Mouse (Mus musculus) Muller cell, postnatal 12 days (primary cell): Measurements from ENCODE around the gene Lsmem1.
A peak's percentile ranks its signal among the peaks of the same experiment; 100 is the strongest.
"Not testable (repeated sequence)": the region's sequence is repeated elsewhere in the genome, so short reads cannot be mapped to it uniquely, and the experiment has no call there.

Experiments
- DNase-seq: peaks from one replicate; pipeline ENCODE4 v3.0.0-alpha.2; 2015; ENCODE audit errors: inconsistent ontology term

Gene Lsmem1

DNA sequence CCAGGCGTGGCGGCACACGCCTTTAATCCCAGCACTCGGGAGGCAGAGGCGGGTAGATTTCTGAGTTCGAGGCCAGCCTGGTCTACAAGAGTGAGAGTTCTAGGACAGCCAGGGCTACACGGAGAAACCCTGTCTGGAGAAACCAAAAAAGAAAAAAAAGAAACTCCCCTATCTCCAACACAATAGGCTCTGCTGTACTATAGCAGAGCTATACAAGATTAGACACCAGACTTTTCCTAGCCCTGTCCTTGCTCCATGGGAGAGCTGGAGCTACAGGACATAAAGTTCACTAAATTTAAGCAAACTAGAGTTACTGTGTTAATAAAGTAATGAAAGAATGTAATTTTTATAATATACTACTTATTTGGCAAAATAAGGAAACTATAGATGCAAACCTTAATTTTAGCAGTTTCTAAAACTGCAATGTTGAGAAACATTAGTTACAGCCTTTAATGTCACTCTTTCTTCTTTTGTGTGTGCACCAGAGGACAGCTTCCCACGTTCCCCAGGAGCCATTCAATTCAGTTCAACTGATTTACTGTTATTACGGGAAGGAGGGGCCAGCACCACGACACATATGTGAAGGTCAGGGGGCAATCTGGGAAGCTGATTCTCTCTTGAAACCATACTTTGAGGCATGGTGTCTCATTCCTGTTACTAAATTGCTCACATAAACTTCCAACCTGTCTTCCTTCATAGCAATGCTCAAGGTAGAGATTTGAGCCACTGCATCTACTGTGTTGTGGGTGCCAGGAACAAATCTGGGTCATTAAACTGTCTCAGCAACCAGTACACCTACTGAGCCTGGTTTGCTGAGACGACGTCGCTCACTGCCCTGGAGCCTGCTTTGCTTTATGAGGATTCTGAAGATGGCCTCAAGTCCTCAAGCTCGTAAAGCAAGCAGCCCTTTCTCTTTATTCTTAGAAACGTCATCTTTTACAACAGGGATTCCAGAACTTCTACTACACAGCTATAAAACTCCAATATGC lies 15.9 kb upstream of the Lsmem1 start:
- no peak for DNase-seq

DNA sequence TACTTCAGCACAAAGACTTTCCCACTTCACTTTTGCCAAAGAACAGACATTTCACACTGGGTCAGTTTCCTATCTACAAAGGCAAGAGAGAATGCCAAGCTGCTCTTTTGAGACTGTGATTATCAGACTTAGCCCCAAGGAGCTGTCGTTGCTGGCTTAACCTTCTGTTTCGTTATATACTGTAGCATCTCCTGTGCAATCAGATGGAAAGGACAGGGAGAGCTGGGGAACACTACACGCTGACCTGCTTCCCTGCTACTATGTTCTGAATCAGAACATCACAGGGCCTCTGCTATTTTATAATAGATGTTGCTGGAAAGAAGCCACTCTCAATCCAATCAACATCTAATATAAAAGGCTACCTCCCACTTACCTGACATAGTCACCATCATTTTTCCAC lies 9.8 kb upstream of the Lsmem1 start:
- no peak for DNase-seq

DNA sequence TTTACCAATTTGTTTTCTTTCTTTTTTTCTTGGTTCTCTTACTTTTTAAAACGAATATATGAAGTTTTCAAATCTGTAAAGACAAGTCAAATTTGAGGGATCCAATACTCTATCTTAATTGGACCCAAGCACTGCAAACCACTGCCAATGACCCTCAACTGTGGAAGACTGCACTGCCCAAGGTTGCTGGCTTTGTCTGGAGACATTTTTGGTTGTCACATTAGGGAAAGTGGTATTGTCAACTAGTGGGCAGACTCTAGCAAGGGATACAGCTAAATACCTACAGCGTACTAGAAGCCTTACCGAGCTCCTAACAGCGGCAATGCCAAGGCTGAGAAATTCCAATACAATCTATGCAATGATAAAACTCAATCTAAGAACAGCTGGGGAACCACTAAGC lies 8.6 kb upstream of the Lsmem1 start:
- no peak for DNase-seq

DNA sequence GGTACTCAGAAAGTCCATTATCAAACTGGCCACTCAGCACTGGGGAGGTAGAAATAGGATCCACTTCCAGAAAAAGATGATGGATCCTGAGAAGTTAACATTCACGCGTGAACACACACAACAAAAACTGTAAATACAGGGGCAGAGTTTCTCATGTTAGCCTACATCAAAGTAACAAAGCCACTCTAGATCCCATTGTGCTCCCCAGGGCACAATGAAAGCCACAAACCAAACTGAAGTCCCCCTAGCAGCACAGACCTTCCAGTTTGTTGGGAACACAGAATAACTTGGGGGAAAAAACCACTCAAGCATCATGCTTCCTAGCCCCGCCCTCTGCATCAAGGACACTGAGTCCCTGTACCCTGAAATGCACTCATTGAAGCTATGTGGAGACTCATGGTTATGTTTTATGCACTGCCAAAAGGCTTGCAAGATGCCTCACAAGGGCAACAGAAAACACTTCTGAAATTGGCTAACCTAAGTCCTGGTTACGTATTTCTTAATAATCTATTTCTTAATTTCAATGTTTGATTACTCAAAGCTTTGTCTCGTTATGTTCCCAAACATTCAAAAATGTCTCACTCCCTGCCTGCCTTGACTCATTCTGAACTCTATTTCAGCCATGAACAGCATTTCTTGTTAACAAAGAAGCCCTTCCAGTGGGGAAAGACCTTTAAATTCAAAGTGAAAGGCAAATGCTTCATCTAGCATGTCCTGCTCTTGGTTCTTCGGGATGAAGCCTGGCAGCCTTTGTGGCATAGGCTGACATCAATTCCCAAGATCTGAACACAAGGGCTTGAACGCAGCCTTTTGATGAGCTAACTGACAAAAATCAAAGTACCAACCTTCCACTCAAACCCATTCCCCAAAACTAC lies 3.1 kb upstream of the Lsmem1 start:
- DNase-seq: no peak

DNA sequence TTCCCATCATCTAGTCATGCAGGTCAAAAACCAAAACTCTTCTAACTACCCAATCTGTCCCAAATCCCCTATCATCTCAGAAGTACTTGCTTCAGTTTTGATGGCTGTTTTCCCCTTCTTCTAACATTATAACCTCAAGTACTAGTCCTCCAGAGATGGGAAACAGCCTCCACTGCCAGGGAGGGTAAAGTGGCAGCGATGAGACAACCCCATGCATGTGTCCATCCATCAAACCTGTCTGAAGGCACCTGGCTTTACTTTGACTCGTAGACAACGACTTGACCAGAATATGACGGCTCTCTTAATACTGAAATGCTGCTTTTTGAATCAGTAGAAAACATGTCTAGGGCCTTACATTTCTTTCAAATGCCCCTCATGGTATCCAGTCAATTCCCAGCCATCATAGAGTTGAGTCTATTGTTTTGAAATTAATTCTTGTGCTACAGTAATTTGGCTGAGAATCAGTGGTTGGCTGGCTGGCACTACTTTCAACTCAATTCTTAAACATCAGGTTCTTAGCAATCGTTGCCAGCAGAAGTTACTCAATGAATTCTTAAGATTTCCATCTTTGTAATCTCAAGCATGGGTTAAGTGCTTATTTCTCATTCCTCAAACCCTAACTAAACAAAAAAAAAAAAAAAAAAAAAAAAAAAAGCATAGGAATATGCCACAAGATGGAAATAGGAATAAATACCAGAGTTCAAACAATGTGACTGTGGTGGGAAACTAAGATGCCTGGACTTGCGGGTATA lies 1.4 kb upstream of the Lsmem1 start:
- no peak for DNase-seq

DNA sequence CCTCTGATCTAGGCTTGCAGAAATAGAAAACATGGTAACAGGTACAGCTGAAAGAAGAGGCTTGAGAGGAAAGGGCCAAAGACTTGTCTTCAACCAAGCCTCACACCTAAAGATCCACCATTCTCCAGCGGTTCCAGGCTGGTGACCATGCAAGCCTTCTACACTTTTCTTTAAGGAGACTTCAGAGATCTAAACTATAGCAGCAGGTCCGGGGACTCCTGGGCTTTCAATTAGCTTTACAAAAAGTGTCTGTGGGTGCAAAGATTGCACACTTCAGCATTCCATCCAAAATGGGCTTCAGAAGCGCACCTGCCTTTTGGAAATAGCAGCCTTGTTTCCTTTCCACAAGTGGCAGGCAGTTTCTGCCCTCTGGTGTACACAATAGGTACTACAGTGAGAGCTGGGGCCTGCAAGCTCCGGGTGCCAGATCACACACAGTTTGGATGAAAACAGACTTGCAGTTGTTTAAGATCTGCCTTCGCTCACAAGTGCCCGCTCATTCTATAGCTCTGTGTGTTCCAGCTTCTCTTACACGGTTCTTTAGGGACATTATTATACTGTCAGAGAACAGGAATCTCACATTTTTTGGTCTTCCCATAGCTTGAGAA lies 609 bp upstream of the Lsmem1 start:
- DNase-seq: no peak

DNA sequence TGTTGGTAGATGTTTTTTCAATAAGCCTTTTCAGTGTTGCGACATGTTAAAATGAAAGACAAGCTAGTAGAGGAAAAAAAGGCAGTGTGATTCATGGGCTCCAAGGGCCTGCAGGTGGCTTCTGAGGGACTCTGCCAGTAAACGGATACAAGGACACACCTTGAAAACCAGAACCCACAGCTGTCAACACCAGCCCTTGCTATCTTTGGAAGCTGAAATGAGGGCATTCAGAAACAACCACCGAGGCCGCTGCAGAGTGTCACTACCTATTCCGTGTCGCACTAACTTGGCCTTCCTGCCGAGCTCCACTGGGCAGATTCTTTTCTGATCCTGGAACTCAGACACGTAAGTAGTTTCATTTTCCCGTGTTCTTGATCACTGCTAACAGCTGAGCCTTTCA lies 863 bp downstream of the Lsmem1 start:
- no peak for DNase-seq

DNA sequence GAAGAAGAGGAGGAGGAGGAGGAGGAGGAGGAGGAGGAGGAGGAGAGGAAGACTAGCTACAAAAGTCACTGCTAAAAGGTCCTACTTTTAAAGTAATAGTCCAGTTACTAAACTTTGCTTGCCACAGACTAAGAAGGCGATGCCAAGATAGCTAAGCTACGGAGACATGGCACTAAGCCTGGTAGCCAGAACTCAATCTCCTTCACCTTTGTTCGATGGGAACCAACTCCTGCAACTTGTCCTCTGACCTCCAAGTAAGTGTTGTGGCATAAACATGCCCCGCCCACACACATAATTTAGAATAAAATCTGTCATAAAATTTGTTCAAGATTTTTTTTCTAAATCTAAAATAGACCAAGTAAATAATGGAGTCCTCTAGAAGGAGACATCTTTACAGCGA lies 1.3 kb downstream of the Lsmem1 start:
- no peak for DNase-seq

DNA sequence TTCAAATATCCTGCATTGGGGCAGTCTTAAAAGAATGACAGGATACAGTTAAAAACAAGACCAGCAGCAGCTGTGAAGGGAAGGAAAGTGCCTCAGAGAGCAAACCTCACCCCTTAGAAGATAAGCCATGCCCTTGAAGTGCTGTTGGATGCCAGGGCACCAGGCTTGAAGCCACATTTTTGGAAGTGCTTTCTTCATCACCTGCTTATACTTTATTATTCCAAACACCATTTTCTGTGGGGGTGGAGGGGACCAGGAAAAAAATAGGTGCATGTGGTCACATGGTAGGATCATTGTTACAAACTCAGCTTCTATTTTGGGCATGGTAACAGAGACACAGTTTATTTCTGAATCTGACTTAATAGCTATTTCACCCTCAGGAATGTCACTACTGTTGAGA lies 1.8 kb downstream of the Lsmem1 start:
- DNase-seq: no peak

DNA sequence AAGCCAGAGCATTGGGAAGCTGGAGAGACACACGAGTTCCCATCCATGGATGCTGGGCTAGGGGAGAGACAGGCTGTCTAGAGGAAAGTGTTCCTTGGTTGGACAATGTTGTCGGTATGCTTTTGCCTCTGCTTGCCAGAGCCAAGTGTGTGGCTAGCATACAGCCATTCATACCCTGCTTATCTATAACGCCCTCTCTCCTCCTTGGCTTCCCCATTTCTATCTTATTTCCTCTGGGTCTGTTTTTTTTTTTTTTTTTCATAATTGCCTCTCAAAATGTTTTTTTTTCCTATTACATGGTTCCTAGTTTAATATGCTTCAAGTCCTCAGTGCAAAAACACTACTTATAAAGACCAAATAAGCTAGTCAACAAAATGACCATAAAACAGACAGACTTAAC lies 13.8 kb downstream of the Lsmem1 start:
- no peak for DNase-seq

DNA sequence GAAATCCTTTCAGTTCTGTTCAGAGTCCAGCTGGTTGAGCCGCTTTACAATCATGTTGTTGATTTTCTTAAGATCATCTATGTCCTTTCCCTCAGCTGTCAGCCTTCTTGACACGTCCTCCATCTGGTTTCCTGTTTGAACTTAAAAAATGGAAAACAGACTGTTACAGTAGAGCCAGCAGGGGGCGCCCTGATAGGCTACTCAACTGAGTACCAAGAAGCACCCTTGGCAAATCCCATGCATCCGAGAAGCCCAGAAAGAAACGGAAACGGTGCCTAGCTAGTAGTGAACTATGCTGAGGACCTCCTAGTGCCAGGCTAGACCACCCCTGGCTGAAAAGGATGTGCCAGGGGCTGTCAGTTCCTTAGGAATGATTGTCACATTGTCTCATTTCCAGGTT lies 22.2 kb downstream of the Lsmem1 start:
- DNase-seq: no peak

DNA sequence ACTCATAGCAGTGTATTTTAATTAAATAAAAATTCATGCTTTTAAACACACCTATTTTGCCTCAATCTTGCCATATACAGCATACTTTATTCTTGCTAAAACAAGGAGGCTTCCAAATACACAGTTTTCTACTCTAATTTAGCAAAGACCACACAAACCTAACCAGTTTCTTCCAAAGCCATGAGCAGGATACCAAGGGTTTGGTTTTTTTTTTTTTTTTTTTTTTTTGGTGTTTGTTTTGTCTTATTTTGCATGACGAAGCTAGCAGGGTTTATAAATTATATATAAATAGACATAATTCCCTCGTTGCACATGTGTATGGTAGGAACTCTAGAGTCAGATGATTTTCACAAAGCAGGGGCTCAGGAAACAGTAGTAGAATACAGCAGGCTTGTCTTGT lies 23.1 kb downstream of the Lsmem1 start:
- no peak for DNase-seq

DNA sequence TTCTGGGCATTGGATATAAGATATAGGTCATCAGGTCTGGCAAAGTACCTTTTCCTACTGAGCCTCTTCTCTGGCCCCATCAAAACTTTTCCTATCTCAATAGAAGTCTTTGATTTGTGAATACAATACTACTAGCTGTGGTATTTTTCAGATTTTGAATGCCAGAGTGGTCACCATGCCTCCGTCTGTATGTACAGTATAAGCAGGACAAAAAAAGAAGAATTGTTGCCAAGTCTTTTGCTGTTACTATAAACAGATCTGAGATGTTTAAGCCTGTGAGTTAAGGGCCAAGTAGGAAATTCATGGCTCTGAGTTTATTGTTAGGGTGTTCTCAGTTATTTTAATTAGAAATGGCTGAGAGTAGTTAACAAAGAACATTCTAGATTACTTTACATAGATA lies 24.1 kb downstream of the Lsmem1 start:
- DNase-seq: not testable (repeated sequence)

DNA sequence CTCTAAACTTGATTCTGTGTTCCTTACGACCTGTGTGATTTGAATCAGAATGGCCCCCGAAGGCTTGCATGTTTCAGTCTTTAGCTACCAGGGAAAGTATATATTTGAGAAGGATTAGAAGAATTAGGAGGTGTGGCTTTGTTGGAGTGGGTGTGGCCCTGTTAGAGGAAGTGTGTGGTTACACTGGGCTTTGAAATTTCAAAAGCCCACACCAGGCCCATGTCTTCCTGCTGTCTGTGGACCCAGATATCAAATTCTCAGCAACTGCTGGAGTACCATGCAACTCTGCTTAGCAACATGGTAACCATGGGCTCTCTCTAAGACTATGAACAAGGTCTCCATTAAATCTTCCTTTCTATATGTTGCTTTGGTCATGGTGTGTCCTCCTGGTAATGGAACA lies 27.7 kb downstream of the Lsmem1 start:
- DNase-seq: no peak

DNA sequence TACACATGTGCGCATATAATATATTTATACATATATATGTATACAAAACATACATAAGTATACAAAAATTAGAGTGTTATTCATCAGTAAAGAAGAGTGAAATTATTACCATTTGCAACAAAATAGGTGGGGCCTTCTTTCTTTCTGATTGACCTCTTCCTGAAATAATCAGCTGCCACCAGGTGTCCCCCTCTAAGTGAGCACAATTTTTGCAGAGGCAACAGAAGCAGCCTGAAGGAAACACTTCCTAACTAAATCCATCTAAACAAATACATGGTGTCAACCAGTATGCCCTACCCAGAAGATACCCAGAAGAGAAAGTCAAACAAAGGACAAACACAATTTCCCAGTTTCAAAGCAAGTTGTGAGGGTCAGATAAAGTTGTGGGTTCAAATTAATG lies 29.6 kb downstream of the Lsmem1 start:
- DNase-seq: no peak

DNA sequence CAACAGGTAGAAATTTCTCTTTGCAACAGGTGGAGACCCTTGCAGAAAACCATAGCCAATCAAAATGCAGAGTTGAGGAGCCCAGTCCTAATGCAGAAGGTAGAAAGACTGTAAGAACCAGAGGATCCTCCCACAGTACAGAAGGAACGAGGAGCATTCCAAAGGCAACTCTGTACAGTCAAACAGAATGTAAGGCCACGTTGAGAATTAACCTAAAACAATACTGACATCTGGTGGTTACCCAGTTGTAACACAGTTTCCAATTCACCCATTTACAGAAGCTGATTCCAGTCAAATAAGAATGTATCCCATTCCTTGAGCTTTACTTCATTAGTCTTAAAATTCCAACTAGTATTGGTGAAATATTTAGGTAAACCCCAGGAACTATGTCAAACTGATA lies 34.7 kb downstream of the Lsmem1 start:
- peak; percentile 15 for DNase-seq

DNA sequence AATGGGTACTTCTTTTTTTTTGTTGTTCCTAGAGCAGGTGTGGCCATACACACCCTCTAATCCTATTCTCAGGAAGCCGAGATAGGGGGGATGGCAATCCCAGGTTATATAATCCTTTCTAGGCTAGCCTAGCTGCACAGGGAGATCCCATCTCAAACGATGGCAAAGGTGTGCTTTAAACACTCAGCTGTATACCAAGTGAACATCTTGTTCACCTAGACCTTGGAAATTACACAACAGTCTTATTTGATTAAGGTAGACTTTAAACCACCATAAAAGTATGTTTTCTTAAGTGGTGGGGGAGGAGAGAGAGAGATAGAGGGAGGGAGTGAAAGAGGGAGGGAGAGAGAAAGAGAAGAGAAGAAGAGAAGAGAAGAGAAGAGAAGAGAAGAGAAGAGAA lies 38.5 kb downstream of the Lsmem1 start:
- DNase-seq: no peak

DNA sequence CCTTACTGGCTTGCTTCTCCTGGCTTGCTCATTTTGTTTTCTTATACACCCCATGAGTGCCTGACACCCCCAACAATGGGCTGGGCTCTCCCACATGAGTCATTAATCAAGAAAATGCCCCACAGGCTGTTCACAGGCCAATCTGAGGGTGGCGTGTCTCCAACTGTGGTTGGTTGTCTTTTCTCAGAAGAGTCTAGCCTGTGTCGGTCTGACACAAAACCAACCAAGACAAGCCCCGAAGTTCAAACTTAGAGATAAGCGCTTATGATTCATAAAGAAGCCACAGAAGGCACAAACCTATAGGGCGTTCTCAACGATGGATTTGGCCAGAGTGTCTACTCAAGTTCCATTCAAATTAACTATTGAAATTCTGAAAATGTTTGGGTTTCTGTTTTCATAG lies 45.1 kb downstream of the Lsmem1 start:
- DNase-seq: no peak

DNA sequence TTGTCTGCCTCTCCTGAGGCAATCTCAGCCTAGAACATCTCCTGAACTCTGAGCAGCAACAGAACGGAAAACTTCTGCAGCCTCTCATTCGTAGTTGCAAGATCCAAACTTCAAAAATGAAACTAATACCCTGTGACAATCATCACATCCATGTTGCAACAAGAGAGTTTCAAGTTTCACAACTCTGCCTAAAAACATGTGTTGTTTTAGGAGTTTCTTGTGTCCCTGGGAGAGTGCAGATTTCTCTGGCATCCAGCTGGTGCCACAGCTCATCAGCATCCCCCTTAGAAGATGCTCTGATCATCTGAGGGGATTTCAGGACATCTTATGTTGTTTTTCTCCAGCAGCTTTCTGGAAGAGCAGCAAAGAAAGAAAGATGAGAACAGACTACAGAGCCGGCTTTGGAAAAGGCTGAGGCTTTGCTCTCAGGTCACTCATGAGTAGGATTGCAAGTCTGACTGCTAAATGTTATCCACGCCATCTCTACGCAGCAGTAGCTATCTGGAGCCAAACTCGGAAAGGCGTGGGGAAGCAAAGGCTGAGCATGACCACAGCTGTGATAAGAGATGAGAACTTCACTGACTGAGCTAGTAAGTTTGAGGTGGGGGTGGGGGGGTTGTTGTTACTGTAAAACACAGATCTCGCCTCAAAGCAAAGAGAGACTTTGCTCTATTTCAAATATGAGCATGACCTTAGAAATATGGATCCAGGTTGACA lies 46.8 kb downstream of the Lsmem1 start:
- no peak for DNase-seq

DNA sequence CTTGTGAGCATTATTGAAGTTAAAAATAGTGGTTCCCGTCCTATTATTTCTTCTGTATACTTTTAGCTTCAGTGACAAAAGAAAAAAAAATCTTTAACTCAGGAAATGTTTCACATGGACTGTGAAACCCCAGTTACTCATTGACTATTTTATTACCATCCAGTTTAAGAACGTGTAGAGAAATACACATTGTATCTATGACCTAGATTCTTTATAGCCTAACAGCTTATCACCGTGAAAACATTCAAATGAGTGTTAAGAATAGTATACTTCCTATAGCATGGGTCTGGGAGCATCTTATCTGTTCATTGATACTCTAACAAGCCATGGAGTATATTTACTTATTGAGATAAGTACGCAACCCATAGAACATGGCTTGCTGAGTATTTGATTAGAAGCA lies 52.0 kb downstream of the Lsmem1 start:
- DNase-seq: no peak

DNA sequence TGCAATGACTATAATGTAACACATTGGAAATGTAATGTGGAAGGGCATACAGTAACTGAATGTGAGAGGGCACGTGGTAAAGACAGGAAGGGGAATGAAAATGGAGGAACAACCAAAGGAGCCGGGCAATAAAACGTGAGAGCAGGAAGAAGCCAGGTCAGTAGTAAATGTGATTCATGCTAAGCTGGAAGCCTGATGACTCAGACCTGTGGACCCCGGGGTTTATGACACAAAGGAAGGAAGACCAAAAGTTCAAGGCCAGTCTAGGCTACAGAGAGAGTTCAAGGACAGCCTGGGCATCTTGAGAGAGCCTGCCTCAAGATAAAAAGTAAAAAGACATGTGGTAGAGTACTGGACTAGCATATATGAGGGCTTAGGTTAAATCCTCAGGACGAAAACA lies 52.8 kb downstream of the Lsmem1 start:
- no peak for DNase-seq
